Mouse (Mus musculus) hindbrain, embryonic 14.5 days (tissue): ENCODE measurements at regions not wholly inside any gene's neighbourhood (a gene's known extent, or its start where the extent isn't known, plus 50 kb on each side); places are given as distances from the start of the nearest gene placed in this dataset.

ENCODE experiments used
- ATAC-seq: fragments of 200-750 bp; cut with Nextera tagmentation; 2 replicates; pipeline ENCODE4 v1.8.0; 2017; ENCODE audit warnings: moderate number of reproducible peaks, mild to moderate bottlenecking, moderate TSS enrichment, moderate library complexity; ENCODE audit not compliant: low FRiP score
- DNase-seq: peaks from one replicate; pipeline ENCODE4 v3.0.0-alpha.2; 2015; ENCODE audit warnings: low spot score
- H3K27ac ChIP-seq: fragments of 300-500 bp; sonication (generic); 2 replicates; pipeline ENCODE4 v1.5.1; 2014; ENCODE audit warnings: mild to moderate bottlenecking, moderate library complexity
- H3K27me3 ChIP-seq: fragments of 300-500 bp; sonication (generic); 2 replicates; pipeline ENCODE4 v1.6.1; 2014; ENCODE audit warnings: mild to moderate bottlenecking, low read length, mixed read lengths; ENCODE audit not compliant: control insufficient read depth, insufficient read depth
- H3K36me3 ChIP-seq: fragments of 300-500 bp; sonication (generic); replicated peaks from 2 replicates; pipeline ENCODE4 v1.6.1; 2014; ENCODE audit not compliant: control insufficient read depth, insufficient read depth
- H3K4me1 ChIP-seq: fragments of 300-500 bp; sonication (generic); replicated peaks from 2 replicates; pipeline ENCODE4 v1.6.1; 2014; ENCODE audit warnings: antibody characterized with exemption, low read length, mixed read lengths; ENCODE audit not compliant: control insufficient read depth, insufficient read depth
- H3K4me2 ChIP-seq: fragments of 300-500 bp; sonication (generic); replicated peaks from 2 replicates; pipeline ENCODE4 v1.6.1; 2014; ENCODE audit warnings: mild to moderate bottlenecking, moderate library complexity
- H3K4me3 ChIP-seq: fragments of 300-500 bp; sonication (generic); replicated peaks from 2 replicates; pipeline ENCODE4 v1.5.1; 2014; ENCODE audit warnings: mild to moderate bottlenecking, low read length
- H3K9ac ChIP-seq: fragments of 300-500 bp; sonication (generic); 2 replicates; pipeline ENCODE4 v1.6.1; 2014
- H3K9me3 ChIP-seq: fragments of 300-500 bp; sonication (generic); 2 replicates; pipeline ENCODE4 v1.6.1; 2016; ENCODE audit warnings: low read length; ENCODE audit not compliant: control insufficient read depth
- WGBS: fragments of 180-500 bp; shearing (Covaris S2); extraction: QIAGEN DNeasy Blood & Tissue Kit; methylation state at CpG from one replicate; pipeline ENCODE4 v1.1.7; 2014; 5-methylcytosine and 5-hydroxymethylcytosine counted together

GRCm38 (mm10) chr11:24693926-24694325 lies 616.1 kb downstream of the Bcl11a start:
- 83% methylated on average over 6 of the region's 6 CpGs for WGBS
- Histone ChIP-seq H3K9me3 (no peaks in the 10 kb centered on the region), H3K4me1 (peaks cover 4% of the 10 kb centered on the region), H3K27me3 (no peaks in the 10 kb centered on the region), H3K36me3 (no peaks in the 10 kb centered on the region), H3K27ac (no peak overlapping the region), H3K9ac (no peak overlapping the region), H3K4me2 (no peak overlapping the region), H3K4me3 (no peak overlapping the region)
- no peak for ATAC-seq
- DNase-seq: no peak

DNA sequence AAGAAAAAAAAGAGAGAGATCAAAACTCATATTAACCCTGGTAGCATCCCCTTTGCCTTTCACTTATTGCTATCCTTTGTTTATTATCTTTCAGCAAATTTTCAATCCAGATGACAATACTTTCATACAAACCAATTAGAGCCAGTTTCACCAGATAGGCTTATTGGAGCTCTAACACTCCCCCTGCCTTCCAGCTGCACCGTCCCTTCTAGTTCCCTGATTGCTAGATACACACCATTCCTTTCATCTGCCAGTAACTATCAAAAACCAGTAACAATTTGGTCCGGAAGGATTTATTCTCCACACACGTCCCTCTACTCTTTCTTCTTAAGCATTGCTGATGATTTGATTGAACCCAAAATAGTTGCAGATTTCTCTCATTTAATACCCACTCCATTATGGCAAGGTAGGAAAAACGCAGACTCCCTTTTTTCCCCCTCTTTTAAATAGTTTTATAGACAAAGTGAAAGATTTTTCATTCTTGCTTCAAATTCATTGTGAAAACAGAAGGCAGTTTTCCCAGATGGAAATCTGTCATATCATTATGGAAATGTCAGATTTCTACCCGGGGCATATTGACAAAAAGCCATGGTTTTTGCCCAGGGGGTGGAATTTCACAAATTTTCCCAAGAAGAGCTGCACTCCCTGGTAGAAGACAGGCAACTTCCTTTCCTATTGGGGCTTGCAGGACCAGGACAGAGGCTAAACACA lies 617.3 kb downstream of the Bcl11a start:
- DNase-seq: no peak
- no peaks in the 10 kb centered on the region for H3K9me3 ChIP-seq
- ATAC-seq: no peak
- no peaks in the 10 kb centered on the region for H3K36me3 ChIP-seq
- peaks cover 4% of the 10 kb centered on the region for H3K4me1 ChIP-seq
- WGBS: 58% methylated on average over 5 of the region's 5 CpGs
- no peak overlapping the region for H3K4me2 ChIP-seq
- H3K9ac ChIP-seq: no peak overlapping the region
- H3K27me3 ChIP-seq: no peaks in the 10 kb centered on the region
- H3K4me3 ChIP-seq: no peak overlapping the region
- peak overlapping the region; percentile 38; the same call in 1 of the 2 replicates for H3K27ac ChIP-seq

DNA sequence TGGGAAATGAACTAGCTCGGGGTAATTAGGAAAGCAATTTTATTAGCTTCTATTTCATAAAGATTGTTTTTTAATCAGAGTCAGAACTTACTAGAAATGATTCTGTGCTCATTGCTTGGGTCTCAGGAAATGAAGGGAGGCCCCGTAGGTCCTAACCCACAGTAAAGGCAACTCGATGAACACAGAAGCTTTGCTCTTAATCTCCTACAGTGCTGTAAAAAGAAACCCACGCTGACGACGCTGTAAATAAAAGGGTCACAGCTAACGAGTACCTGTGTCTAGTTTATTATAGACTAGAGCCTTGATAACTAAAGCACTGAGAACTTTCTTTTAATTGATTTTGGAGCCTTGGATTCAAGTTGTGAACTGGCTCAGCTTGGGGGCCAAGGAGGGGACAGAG lies 618.7 kb downstream of the Bcl11a start:
- ATAC-seq (no peak), DNase-seq (no peak)
- Histone ChIP-seq H3K27ac (no peak overlapping the region), H3K4me3 (no peak overlapping the region), H3K36me3 (no peaks in the 10 kb centered on the region), H3K27me3 (no peaks in the 10 kb centered on the region), H3K9me3 (no peaks in the 10 kb centered on the region), H3K9ac (no peak overlapping the region), H3K4me2 (no peak overlapping the region), H3K4me1 (peaks cover 4% of the 10 kb centered on the region)
- WGBS: 64% methylated on average over 7 of the region's 7 CpGs

DNA sequence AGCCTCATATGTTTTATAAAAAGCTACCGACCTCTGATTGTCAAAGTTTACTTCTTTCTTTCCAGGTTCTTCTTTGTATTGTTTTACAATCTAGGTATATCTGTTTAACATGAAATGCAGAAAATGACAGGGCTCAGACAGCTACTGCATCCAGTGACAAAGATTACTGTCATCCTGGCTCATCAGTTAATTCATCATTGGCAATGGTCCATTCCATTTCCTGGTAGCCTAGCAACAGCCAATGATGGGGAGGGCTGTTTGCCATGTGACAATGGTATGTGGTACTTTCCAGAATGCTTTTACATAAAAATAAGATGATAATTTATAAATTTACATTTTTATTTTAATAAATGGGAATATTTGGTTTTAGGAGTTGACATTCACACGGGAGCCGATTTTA lies 630.9 kb downstream of the Bcl11a start:
- H3K9ac ChIP-seq: no peak overlapping the region
- H3K4me1 ChIP-seq: no peaks in the 10 kb centered on the region
- H3K27ac ChIP-seq: 0 out of 2 replicates have a peak overlapping the region, but pooled peaks have one; percentile 11
- ATAC-seq (peak; percentile 57; the same call in 1 of the 2 replicates), DNase-seq (peak; percentile 39)
- H3K9me3 ChIP-seq: no peaks in the 10 kb centered on the region
- H3K4me2 ChIP-seq: no peak overlapping the region
- H3K4me3 ChIP-seq: no peak overlapping the region
- WGBS: 64% methylated on average over 3 of the region's 3 CpGs
- H3K27me3 ChIP-seq: no peaks in the 10 kb centered on the region
- no peaks in the 10 kb centered on the region for H3K36me3 ChIP-seq

DNA sequence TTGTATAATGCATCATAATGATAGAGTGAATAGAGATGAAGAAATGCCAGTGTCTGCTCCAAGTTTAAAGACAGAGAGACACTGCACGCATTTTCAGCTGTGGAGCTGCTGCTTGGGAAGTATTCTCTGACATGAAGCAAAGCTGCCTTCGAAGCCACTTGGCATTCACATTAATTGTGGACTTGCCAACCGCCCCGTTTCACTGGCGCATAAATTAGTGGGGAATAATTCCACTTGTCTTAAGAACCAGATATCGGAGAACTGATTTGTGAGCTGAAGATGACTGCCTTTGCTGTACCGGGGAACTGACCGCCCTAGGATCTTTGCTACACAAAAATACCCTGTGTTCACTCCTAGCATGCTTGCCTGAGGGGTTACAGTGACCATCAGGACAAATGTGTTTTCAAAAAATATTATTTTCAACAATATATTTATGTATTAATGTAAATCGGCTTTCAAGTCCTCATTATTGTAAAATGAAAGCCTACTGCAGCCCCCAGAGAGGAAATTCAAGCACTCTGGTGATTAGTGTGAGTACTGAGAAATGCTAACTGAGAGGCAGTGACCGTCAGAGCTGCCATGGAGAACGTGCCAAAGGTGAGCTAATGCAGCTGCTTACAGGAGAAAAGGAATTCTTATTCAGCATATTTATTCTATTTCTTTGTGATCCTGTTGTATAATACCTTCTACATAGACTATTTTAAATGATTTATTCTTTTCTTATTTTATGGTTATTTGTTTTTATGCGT lies 638.9 kb downstream of the Bcl11a start:
- no peak overlapping the region for H3K4me3 ChIP-seq
- 43% methylated on average over 12 of the region's 12 CpGs for WGBS
- peak; percentile 48 for DNase-seq
- H3K9me3 ChIP-seq: no peaks in the 10 kb centered on the region
- no peaks in the 10 kb centered on the region for H3K27me3 ChIP-seq
- peaks cover 11% of the 10 kb centered on the region for H3K4me1 ChIP-seq
- no peak for ATAC-seq
- no peaks in the 10 kb centered on the region for H3K36me3 ChIP-seq
- no peak overlapping the region; the same call in 1 of the 2 replicates for H3K27ac ChIP-seq
- no peak overlapping the region for H3K4me2 ChIP-seq
- peak overlapping the region; percentile 22; the same call in 1 of the 2 replicates for H3K9ac ChIP-seq

- Histone ChIP-seq H3K4me1 (no peaks in the 10 kb centered on the region), H3K27ac (no peak overlapping the region), H3K36me3 (no peaks in the 10 kb centered on the region), H3K9ac (no peak overlapping the region), H3K4me3 (no peak overlapping the region), H3K4me2 (no peak overlapping the region), H3K27me3 (no peaks in the 10 kb centered on the region), H3K9me3 (no peaks in the 10 kb centered on the region)
- ATAC-seq (no peak), DNase-seq (no peak)
- WGBS: 88% methylated on average over 5 of the region's 5 CpGs
These were observed 646.5 kb downstream of the Bcl11a start for GRCm38 (mm10) chr11:24724259-24724937.

- H3K4me1 ChIP-seq: no peaks in the 10 kb centered on the region
- no peak overlapping the region for H3K4me3 ChIP-seq
- no peaks in the 10 kb centered on the region for H3K36me3 ChIP-seq
- no peak overlapping the region for H3K4me2 ChIP-seq
- H3K9me3 ChIP-seq: no peaks in the 10 kb centered on the region
- ATAC-seq: no peak
- no peak for DNase-seq
- WGBS: 38% methylated on average over 3 of the region's 3 CpGs
- H3K27me3 ChIP-seq: no peaks in the 10 kb centered on the region
- H3K27ac ChIP-seq: no peak overlapping the region
- H3K9ac ChIP-seq: no peak overlapping the region
These were observed 648.5 kb downstream of the Bcl11a start for GRCm38 (mm10) chr11:24726331-24726730.

DNA sequence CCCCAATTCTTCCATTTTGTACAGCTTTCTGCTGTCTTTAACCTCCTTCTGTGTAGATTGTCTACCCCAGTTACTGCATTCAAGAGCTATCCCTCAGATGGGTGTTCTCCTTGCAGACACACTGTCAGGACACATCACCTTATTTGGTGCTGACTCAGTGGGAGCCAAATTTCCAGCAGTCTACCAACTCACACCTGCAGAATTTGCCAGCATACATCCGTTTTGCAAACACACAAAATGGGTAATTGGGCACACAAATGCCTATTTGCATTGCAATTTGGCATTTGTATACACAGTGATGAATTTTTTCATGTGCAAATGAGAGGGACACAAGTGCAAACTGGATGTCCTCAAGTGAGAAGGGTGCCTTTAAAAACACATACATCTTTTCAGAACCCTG lies 649.5 kb downstream of the Bcl11a start:
- H3K9me3 ChIP-seq: no peaks in the 10 kb centered on the region

DNA sequence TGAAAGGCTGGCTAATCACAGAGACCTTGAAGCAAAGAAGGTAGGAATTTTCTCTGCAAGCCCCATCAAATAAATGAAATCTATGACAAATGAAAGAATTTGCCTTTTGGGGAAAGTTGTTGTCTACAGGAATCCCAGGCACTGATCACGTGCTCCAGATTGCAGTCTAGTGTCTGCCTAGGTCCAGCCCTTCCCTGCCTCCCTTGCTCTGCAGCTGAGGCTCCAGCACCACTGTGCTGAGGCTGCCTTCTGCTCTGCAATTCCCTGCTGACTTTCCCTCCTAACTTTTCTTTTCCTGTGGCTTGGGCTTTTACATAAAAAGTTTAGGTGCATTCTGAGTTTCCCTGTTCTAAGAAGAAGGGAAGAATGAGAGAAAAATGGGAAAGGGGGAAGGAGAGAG lies 653.6 kb downstream of the Bcl11a start:
- ATAC-seq (no peak), DNase-seq (no peak)
- Histone ChIP-seq H3K4me1 (no peaks in the 10 kb centered on the region), H3K4me2 (no peak overlapping the region), H3K27me3 (no peaks in the 10 kb centered on the region), H3K36me3 (no peaks in the 10 kb centered on the region), H3K9me3 (no peaks in the 10 kb centered on the region), H3K27ac (no peak overlapping the region), H3K9ac (no peak overlapping the region), H3K4me3 (no peak overlapping the region)
- WGBS: 4% methylated on average over 1 of the region's 1 CpGs

More for the DNA sequence above, 649.5 kb downstream of the Bcl11a start:
- WGBS: 27% methylated on average over 1 of the region's 1 CpGs
- ATAC-seq (no peak), DNase-seq (no peak)
- no peaks in the 10 kb centered on the region for H3K4me1 ChIP-seq
- H3K27me3 ChIP-seq: no peaks in the 10 kb centered on the region
- no peak overlapping the region for H3K27ac ChIP-seq
- no peak overlapping the region for H3K4me2 ChIP-seq
- no peaks in the 10 kb centered on the region for H3K36me3 ChIP-seq
- H3K4me3 ChIP-seq: no peak overlapping the region
- H3K9ac ChIP-seq: no peak overlapping the region
